Mouse (Mus musculus) limb, embryonic 13.5 days (tissue): ENCODE measurements around the gene Mylpf. TPM values are rescaled to one million over a fixed set of nuclear protein-coding genes. Genes with fewer than 3 reads are reported as not detected.

Experiments used
- ATAC-seq: fragments of 200-750 bp; cut with Nextera tagmentation; 2 replicates; pipeline ENCODE4 v1.8.0; 2017; ENCODE audit warnings: low read depth, moderate number of reproducible peaks, moderate TSS enrichment; ENCODE audit not compliant: low FRiP score
- H3K27ac ChIP-seq: fragments of 300-500 bp; sonication (generic); 2 replicates; pipeline ENCODE4 v1.5.1; 2015; ENCODE audit warnings: inconsistent platforms, mild to moderate bottlenecking, moderate library complexity
- H3K27me3 ChIP-seq: fragments of 300-500 bp; sonication (generic); 2 replicates; pipeline ENCODE4 v1.6.1; 2015; ENCODE audit warnings: mild to moderate bottlenecking, inconsistent platforms
- H3K36me3 ChIP-seq: fragments of 300-500 bp; sonication (generic); 2 replicates; pipeline ENCODE4 v1.6.1; 2015; ENCODE audit warnings: inconsistent platforms, mild to moderate bottlenecking, moderate library complexity
- H3K4me1 ChIP-seq: fragments of 300-500 bp; sonication (generic); 2 replicates; pipeline ENCODE4 v1.6.1; 2015; ENCODE audit warnings: inconsistent platforms
- H3K4me2 ChIP-seq: fragments of 300-500 bp; sonication (generic); replicated peaks from 2 replicates; pipeline ENCODE4 v1.6.1; 2015; ENCODE audit warnings: inconsistent platforms, mild to moderate bottlenecking, moderate library complexity
- H3K4me3 ChIP-seq: fragments of 300-500 bp; sonication (generic); 2 replicates; pipeline ENCODE4 v1.5.1; 2015; ENCODE audit warnings: moderate library complexity, mild to moderate bottlenecking, inconsistent platforms
- H3K9ac ChIP-seq: fragments of 300-500 bp; sonication (generic); 2 replicates; pipeline ENCODE4 v1.6.1; 2015; ENCODE audit warnings: mild to moderate bottlenecking, inconsistent platforms
- H3K9me3 ChIP-seq: fragments of 300-500 bp; sonication (generic); 2 replicates; pipeline ENCODE4 v1.6.1; 2016; ENCODE audit warnings: inconsistent platforms
- WGBS: fragments of 180-500 bp; shearing (Covaris S2); methylation state at CpG from one replicate; pipeline ENCODE4 v1.1.7; 2015; 5-methylcytosine and 5-hydroxymethylcytosine counted together
- polyA plus RNA-seq: library from polyadenylated mRNA; unstranded; fragments of >200 nt; fragmentation: Nextera tagmentation; extraction: Ambion mirVana; gene quantifications from 2 replicates; pipeline ENCODE4 v1.2.1, GENCODE M21; 2015

Mylpf gene
- polyA plus RNA-seq, 1 experiment from 2014 or later: 353 TPM

DNA sequence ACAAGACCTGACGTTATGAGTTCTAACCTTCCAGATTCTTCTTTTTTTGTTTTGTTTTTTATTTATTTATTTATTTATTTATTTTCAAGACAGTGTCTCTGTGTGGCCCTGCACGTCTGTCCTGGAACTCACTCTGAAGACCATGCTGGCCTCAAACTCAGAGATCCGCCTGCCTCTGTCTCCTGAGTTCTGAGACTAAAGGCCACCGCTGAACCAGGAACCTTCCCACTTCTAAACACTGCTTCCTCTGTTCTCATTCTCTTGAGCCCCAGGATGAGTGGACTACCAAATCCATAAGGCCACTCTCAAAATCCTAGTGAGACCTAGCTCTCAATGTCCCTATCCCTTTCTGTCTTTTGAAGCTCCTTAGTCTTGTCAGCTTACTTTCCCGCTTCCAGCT, 1.2 kb downstream of the Mylpf start:
- Histone ChIP-seq H3K36me3 (peaks cover 7% of the 10 kb centered on the region), H3K4me3 (peak overlapping the region; percentile 91; the same call in 1 of the 2 replicates), H3K9ac (no peak overlapping the region), H3K4me1 (peaks cover 40% of the 10 kb centered on the region), H3K27ac (peak overlapping the region; percentile 83; the same call in 1 of the 2 replicates), H3K4me2 (peak overlapping the region; percentile 74), H3K27me3 (peaks cover 9% of the 10 kb centered on the region; the same call in 1 of the 2 replicates), H3K9me3 (no peaks in the 10 kb centered on the region)
- no peak for ATAC-seq
- 78% methylated on average over 5 of the region's 5 CpGs for WGBS

DNA sequence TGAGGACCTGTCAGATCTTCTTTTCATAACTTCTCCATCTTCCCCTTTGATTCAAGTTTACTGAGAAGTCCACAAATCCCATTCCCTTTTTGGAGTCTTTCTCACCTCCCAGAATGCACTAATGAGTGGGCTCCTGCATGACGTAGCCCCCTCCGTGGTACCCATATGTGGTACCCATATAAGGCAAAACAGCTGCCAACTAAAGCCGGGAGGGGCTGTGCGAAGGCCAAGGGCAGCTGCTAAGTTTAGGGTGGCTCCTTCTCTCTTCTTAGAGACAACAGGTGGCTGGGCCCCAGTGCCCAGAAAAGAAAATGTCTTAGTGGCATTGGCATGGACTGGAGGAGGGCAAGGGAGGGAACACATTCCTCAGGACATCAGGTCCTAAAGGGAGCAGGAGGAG, 1.6 kb downstream of the Mylpf start:
- 89% methylated on average over 4 of the region's 4 CpGs for WGBS
- Histone ChIP-seq H3K4me2 (no peak overlapping the region), H3K4me3 (no peak overlapping the region), H3K4me1 (peaks cover 39% of the 10 kb centered on the region), H3K36me3 (peaks cover 2% of the 10 kb centered on the region), H3K9me3 (no peaks in the 10 kb centered on the region), H3K27ac (no peak overlapping the region), H3K9ac (no peak overlapping the region), H3K27me3 (peaks cover 9% of the 10 kb centered on the region; the same call in 1 of the 2 replicates)
- no peak for ATAC-seq

DNA sequence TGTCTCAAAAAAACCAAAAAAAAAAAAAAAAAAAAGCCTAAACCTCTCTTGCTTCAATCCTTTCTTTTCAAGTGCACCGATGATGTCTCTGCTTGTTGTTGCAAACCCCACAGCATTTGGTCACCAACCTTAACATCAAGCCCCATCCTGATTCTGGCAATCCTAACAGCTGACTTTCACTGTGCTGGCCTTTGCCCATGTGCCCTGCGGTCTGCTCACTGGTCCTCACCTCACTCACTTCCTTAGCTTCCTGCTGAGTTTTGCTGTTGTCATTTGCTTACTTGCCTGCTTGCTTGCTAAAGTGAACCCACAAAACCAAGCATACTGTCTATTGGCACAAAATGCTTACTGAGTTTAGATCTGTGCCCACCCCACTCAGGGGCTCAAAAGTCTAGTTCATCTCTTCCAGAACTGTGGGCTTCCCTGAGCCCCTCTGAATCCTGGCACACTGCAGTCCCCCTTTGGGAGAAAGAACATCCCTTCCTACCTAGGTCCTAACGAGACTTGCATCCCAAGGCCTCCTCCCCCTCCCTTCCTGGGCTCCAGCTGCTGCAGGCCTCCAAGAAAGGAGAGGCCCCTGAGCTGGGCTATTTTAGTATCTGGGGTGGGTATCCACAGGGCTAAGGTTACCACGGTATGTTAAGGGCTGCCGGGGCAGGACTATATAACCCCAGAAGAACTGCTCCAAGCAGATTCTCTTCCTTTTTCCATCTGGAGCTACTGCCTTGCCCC, 2.5 kb downstream of the Mylpf start:
- 64% methylated on average over 5 of the region's 5 CpGs for WGBS
- H3K36me3 ChIP-seq: no peaks in the 10 kb centered on the region
- H3K27ac ChIP-seq: no peak overlapping the region
- H3K4me1 ChIP-seq: peaks cover 36% of the 10 kb centered on the region
- ATAC-seq: no peak
- no peak overlapping the region for H3K9ac ChIP-seq
- no peak overlapping the region for H3K4me3 ChIP-seq
- peaks cover 9% of the 10 kb centered on the region; the same call in 1 of the 2 replicates for H3K27me3 ChIP-seq
- H3K9me3 ChIP-seq: no peaks in the 10 kb centered on the region
- H3K4me2 ChIP-seq: no peak overlapping the region

DNA sequence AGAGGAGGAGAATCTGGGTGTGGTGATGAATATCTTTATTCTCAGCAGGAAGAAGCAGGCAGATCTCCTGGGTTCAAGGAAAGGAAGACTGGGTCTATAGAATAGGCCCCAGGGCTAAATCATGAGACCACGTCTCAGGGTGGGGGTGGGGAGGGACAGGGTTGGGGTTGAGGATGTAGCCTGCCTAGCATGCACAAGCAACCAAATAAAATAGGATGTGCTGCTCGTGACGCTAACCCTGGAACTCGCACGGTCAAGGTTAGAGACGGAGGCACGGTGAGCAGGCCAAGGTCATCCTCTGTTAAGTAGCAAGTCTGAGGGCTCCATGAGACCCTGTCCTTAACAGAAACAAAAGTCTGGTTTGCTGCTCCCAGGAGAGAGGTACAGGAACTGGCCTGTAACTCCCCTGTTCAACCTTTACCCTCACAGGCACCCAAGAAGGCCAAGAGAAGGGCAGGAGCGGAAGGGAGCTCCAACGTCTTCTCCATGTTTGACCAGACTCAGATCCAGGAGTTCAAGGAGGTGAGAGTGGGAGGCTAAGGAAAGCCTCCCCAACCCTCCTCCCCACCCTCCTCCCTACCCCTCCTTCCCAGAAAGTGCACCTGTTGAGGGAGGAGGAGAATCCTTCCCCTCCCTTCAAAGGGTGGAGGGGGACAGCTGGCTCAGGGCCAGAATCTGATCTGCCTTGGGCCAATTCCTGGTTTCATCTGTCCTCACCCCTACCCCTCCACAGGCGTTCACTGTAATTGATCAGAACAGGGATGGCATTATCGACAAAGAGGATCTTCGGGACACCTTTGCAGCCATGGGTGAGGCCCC, 4.0 kb downstream of the Mylpf start:
- peaks cover 9% of the 10 kb centered on the region; the same call in 1 of the 2 replicates for H3K27me3 ChIP-seq
- no peak overlapping the region for H3K4me2 ChIP-seq
- peak overlapping the region; percentile 42 for H3K4me3 ChIP-seq
- no peak for ATAC-seq
- H3K9ac ChIP-seq: no peak overlapping the region
- H3K27ac ChIP-seq: no peak overlapping the region
- no peaks in the 10 kb centered on the region for H3K36me3 ChIP-seq
- H3K4me1 ChIP-seq: peaks cover 25% of the 10 kb centered on the region
- H3K9me3 ChIP-seq: no peaks in the 10 kb centered on the region
- WGBS: 82% methylated on average over 12 of the region's 12 CpGs

DNA sequence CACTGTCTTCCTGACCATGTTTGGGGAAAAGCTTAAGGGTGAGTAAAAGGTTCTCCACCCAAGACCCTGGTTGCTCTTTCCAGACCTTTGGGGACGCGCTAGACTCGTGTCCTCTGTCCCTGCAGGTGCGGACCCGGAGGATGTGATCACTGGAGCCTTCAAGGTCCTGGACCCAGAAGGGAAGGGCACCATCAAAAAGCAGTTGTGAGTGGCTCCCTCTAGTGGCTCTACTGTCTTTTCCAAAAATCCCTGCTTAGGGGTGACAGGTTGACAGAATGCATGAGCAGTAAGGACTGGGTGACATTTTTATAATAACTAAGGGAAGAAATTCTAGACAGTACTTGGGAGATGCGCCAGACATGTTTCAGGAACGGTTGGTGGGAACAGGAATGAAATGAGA, 4.8 kb downstream of the Mylpf start:
- Histone ChIP-seq H3K27me3 (peaks cover 9% of the 10 kb centered on the region; the same call in 1 of the 2 replicates), H3K36me3 (no peaks in the 10 kb centered on the region), H3K9me3 (no peaks in the 10 kb centered on the region), H3K4me3 (peak overlapping the region; percentile 42), H3K4me2 (peak overlapping the region; percentile 70), H3K9ac (no peak overlapping the region), H3K4me1 (peaks cover 25% of the 10 kb centered on the region), H3K27ac (0 out of 2 replicates have a peak overlapping the region, but pooled peaks have one; percentile 39)
- ATAC-seq: no peak
- WGBS: 32% methylated on average over 7 of the region's 7 CpGs

DNA sequence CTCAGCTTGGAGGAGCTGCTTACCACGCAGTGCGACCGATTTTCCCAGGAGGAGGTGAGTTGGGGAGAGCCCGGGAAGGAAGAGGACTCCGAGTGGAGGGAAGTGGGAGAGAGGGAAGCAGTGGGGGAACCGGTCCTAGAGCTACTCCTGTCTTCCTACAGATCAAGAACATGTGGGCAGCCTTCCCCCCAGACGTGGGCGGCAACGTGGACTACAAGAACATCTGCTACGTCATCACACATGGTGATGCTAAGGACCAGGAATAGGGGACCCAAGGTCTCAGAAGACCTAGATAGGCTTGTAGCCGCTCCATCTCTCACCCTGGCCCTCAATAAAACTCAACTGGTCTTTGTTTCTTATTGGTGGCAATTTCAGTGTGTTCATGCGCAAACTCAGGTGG, 5.2 kb downstream of the Mylpf start:
- H3K4me3 ChIP-seq: peak overlapping the region; percentile 42
- 44% methylated on average over 12 of the region's 12 CpGs for WGBS
- ATAC-seq: no peak
- peaks cover 25% of the 10 kb centered on the region for H3K4me1 ChIP-seq
- H3K36me3 ChIP-seq: no peaks in the 10 kb centered on the region
- no peaks in the 10 kb centered on the region for H3K9me3 ChIP-seq
- H3K4me2 ChIP-seq: peak overlapping the region; percentile 70
- peak overlapping the region; percentile 67 for H3K9ac ChIP-seq
- H3K27ac ChIP-seq: peak overlapping the region; percentile 39
- peaks cover 9% of the 10 kb centered on the region; the same call in 1 of the 2 replicates for H3K27me3 ChIP-seq

DNA sequence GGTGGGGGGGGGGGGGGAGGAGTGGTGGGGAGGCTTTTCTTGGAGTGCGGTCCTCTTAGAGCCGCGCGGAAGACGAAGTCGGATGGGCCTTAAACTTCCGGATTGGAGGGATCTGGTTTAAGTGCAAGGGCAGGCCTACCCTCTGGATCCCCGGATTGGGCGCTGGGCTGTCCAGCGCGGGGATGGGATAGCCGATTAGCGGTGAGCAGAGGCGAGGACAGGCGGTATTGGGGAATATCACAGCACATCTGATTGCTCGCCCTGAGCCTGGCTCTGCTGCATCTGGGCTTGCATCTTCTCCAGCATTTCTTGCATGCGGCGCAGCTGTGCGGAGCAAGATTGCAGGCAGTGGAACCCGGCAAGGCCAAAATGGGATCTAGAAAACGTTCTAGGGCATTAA, 5.8 kb downstream of the Mylpf start:
- ATAC-seq: no peak

DNA sequence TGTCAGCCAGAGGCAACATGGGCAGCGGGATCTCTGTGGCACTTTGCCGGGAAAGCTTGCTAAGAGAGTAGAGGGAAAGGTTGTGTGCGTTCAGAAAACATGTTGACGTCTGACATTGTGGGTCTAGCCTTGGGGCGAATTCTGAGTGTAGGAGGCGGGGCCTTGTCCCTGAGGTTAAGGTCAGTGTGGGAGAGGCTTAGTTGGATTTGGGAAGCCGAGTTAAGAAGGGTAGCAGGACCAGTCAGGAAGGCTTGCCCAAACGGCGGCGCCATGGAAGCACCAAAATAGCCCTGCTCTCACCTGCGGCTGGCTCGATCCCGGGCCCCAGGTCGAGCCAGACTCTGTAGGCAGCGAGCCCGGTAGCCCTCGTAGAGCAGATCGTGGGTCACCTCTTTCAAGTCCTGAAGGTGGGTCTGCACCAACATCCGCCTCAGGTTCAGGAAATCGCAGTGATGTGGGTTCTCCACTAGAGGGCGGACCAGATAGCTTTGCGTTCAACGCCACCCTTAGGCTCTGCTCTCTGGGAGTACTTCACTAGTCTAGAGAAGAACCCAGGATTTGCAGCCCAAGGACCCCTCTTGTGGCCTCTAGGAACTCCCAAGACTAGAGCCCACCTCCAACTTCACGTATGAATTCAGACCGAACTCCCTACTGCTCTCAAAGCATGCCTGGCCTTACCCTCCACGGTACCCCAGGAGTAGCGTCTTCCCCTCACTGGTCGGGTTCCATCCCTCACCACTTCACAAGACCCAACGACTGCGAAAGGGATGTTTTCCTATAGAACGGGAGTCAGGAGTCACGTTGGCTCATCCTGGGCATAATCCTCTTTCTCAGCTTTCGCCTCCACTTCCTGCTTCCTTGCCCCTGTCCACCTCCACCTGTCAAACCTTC, 6.5 kb downstream of the Mylpf start:
- ATAC-seq: no peak

More for the DNA sequence above, 5.8 kb downstream of the Mylpf start:
- peak overlapping the region; percentile 28; the same call in 1 of the 2 replicates for H3K27ac ChIP-seq
- peak overlapping the region; percentile 42 for H3K4me3 ChIP-seq
- H3K4me2 ChIP-seq: peak overlapping the region; percentile 70
- H3K27me3 ChIP-seq: peaks cover 9% of the 10 kb centered on the region; the same call in 1 of the 2 replicates
- H3K9me3 ChIP-seq: no peaks in the 10 kb centered on the region
- peaks cover 21% of the 10 kb centered on the region for H3K4me1 ChIP-seq
- no peaks in the 10 kb centered on the region for H3K36me3 ChIP-seq
- peak overlapping the region; percentile 67 for H3K9ac ChIP-seq
- WGBS: 24% methylated on average over 21 of the region's 21 CpGs

DNA sequence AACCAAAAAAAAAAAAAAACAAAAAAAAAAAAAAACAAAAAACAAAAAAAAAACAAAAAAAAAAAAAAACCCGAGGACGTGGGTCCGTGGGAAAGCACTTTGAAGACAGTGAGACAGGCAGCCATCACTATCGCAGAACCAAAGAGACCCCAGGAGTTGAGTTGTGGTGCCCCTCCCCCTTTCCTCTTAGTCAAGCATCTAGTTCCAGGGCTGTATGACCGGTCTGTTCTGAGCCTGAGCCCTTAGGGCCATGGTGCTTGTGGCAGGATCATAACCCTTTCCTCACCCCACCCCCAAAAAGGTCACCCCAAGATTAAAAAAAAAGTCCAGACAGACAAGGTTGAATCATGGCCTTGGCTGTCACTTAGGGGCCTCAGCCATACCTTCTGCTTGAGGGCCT, 7.6 kb downstream of the Mylpf start:
- Histone ChIP-seq H3K9me3 (no peaks in the 10 kb centered on the region), H3K27ac (no peak overlapping the region), H3K4me1 (peaks cover 19% of the 10 kb centered on the region), H3K4me2 (no peak overlapping the region), H3K36me3 (no peaks in the 10 kb centered on the region), H3K27me3 (peaks cover 9% of the 10 kb centered on the region; the same call in 1 of the 2 replicates), H3K9ac (no peak overlapping the region), H3K4me3 (no peak overlapping the region)
- 85% methylated on average over 5 of the region's 5 CpGs for WGBS
- ATAC-seq: no peak

More for the DNA sequence above, 6.5 kb downstream of the Mylpf start:
- H3K27ac ChIP-seq: peak overlapping the region; percentile 28; the same call in 1 of the 2 replicates
- WGBS: 23% methylated on average over 33 of the region's 33 CpGs
- peak overlapping the region; percentile 67 for H3K9ac ChIP-seq
- H3K4me3 ChIP-seq: peak overlapping the region; percentile 42
- H3K36me3 ChIP-seq: no peaks in the 10 kb centered on the region
- H3K27me3 ChIP-seq: peaks cover 9% of the 10 kb centered on the region; the same call in 1 of the 2 replicates
- no peaks in the 10 kb centered on the region for H3K9me3 ChIP-seq
- H3K4me1 ChIP-seq: peaks cover 19% of the 10 kb centered on the region
- H3K4me2 ChIP-seq: peak overlapping the region; percentile 70

DNA sequence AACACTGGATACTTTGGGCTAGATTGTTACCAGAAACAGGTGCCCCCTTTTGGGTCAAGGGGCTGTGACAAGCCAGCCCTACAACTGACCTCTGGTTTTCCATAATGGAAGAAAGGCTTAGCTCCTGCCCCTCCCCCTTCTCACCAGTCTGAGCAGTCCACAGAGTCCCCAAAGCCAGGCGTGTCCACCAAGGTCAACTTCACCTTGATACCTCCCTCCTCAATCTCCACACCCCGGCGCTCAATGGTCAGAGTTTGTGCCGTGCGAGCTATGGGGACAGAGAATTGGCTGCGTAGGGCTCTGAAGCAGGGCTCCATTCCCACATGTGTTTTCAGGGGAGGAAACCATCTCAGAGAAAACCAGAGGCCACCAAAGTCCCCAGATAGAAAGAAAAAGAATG, 8.8 kb downstream of the Mylpf start:
- Histone ChIP-seq H3K36me3 (no peaks in the 10 kb centered on the region), H3K9ac (no peak overlapping the region), H3K27ac (no peak overlapping the region), H3K27me3 (peaks cover 9% of the 10 kb centered on the region; the same call in 1 of the 2 replicates), H3K4me2 (no peak overlapping the region), H3K9me3 (no peaks in the 10 kb centered on the region), H3K4me3 (no peak overlapping the region), H3K4me1 (peaks cover 19% of the 10 kb centered on the region)
- 85% methylated on average over 6 of the region's 6 CpGs for WGBS
- ATAC-seq: no peak

DNA sequence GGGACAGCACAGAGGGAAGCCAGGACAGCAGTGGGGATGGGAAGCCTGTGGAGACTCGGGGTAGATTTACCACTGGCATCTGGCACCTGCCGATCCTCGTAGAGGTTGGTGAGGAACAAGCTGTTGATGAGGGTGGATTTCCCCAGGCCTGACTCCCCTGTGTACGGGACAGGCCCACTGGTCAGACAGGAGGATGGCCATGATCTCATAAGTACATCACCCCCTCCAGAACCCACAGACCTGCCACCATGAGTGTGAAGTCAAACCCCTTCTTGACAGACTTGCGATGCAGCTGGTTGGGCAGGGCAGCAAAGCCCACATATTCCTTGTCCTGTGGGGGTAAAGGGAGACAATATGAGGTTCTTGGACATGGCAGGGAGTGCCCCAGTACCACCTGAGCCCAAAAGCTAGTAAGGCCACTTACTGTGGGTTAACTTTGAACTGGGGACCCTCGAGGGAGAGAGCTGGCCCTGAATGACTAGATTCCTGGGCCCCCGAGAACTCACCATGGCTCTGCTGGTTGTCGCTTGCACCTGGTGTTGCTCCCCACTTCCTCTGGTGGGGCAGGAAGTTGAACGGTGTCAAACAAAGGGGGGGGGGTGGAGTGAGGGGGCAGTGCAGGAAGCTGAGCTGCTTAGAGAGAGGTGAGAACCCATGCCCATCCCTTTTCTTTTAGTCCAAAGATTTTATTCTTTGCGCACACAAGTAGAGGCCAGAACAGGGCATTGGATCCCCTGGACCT, 9.4 kb downstream of the Mylpf start:
- Histone ChIP-seq H3K4me2 (no peak overlapping the region), H3K4me3 (no peak overlapping the region), H3K36me3 (no peaks in the 10 kb centered on the region), H3K4me1 (peaks cover 19% of the 10 kb centered on the region), H3K9ac (no peak overlapping the region), H3K9me3 (no peaks in the 10 kb centered on the region), H3K27me3 (peaks cover 9% of the 10 kb centered on the region; the same call in 1 of the 2 replicates), H3K27ac (no peak overlapping the region)
- WGBS: 69% methylated on average over 10 of the region's 10 CpGs
- ATAC-seq: no peak
